Mouse (Mus musculus) kidney, adult 10 weeks (tissue): ENCODE results near the gene Gm498. TPM values are rescaled to one million over a fixed set of nuclear protein-coding genes. Genes with fewer than 3 reads are reported as not detected.

ENCODE experiments used
- polyA plus RNA-seq: library from polyadenylated mRNA; stranded (reverse); fragments of 350-450 nt; fragmentation: Illumina TruSeq; extraction: RNeasy Lipid Tissue Mini Kit (QIAGEN cat#74804); gene quantifications from one replicate; pipeline ENCODE4 v1.2.3, GENCODE M21; 2014; ENCODE audit warnings: low read depth, low replicate concordance

Gene Gm498
- not detected for polyA plus RNA-seq

DNA sequence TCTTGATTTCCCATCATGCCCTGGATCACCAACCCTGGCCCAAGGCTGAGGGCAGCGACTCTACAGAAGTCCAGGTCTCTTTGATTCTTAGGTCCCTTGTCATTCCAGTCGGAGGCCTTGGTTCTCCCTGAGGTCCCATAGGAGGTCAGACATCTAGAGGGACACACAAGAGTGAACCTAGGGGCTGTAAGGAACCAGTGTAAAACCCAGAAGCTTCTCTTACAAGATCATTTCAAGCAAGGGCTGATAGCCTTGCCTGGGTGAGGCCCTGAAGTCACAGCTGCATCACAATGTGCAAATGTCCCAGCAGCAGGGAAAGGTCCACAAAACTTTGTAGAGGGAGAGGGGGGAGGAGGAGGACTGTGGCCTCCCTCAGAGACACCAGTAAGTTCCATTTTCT is at the start of gene Gm498:
Gene Gm498 (plus strand): TSS at position 301 of the 400 bp plus-strand sequence.

GRCm38 (mm10) chr7:143822375-143823265 is 44.0 kb upstream of the Gm498 start, which contains the start of the genes Nadsyn1 and Dhcr7:
Gene Nadsyn1, minus strand, starts transcription at chr7:143822849.
Gene Dhcr7, plus strand, starts transcription at chr7:143823145.

Other genes with a start within 250 kb of the Gm498 start
- 2.2 TPM for gene Tnfrsf26, start 238.1 kb upstream of the Gm498 start, polyA plus RNA-seq
- gene Tnfrsf22, start 217.2 kb upstream of the Gm498 start, polyA plus RNA-seq, result 4.8 TPM
- 4.2 TPM for gene Tnfrsf23, start 181.0 kb upstream of the Gm498 start, polyA plus RNA-seq
- gene Osbpl5, start 109.9 kb upstream of the Gm498 start, polyA plus RNA-seq, result 2.7 TPM
- not detected for gene Mrgprg, start 99.8 kb upstream of the Gm498 start, polyA plus RNA-seq
- 0.44 TPM for gene Mrgpre, start 82.3 kb upstream of the Gm498 start, polyA plus RNA-seq
- gene Nadsyn1, start 44.0 kb upstream of the Gm498 start, polyA plus RNA-seq, result 19.6 TPM
- 5.9 TPM for gene Dhcr7, start 43.7 kb upstream of the Gm498 start, polyA plus RNA-seq
- gene Shank2, start 135.1 kb downstream of the Gm498 start, polyA plus RNA-seq, result 8.6 TPM